Mouse (Mus musculus): ENCODE measurements at regions not wholly inside any gene's neighbourhood (a gene's known extent, or its start where the extent isn't known, plus 50 kb on each side); places are given as distances from the start of the nearest gene placed in this dataset.

- TF ChIP-seq EP300 (IDR thresholded peaks at IDR 0.05; ENCODE audit: low read depth in 1 of 2, low read length in 2 of 2) (peak; percentile 83 to 92), TAL1 (IDR thresholded peaks at IDR 0.05; ENCODE audit: low read length) (no peak), SMC3 (IDR thresholded peaks at IDR 0.05; ENCODE audit: low read depth, low read length) (no peak), USF2 (IDR thresholded peaks at IDR 0.05; ENCODE audit: borderline replicate concordance in 1 of 2, insufficient read depth in 1 of 2, low read depth in 1 of 2, low read length in 2 of 2) (no peak), UBTF (IDR thresholded peaks at IDR 0.05; ENCODE audit: borderline replicate concordance, insufficient read depth, low read depth, low read length) (no peak), MYB (IDR thresholded peaks at IDR 0.05; ENCODE audit: low read depth, low read length) (peak; percentile 84), NELFE (IDR thresholded peaks at IDR 0.05; ENCODE audit: low read depth, low read length) (peak; percentile 38; the same call in 1 of the 2 replicates), POLR2AphosphoS2 (IDR thresholded peaks at IDR 0.05; ENCODE audit: low read length) (no peak), ELF1 (IDR thresholded peaks at IDR 0.05; ENCODE audit: low read depth, low read length) (no peak), RAD21 (IDR thresholded peaks at IDR 0.05; ENCODE audit: low read depth, low read length) (no peak), MAX (IDR thresholded peaks at IDR 0.05; ENCODE audit: low read length) (peak; percentile 87), SIN3A (IDR thresholded peaks at IDR 0.05; ENCODE audit: low read length) (peak; percentile 74), KAT2A (conservative IDR thresholded peaks at IDR 0.05; ENCODE audit: low read depth, low read length) (no peak), GATA1 (IDR thresholded peaks at IDR 0.05; ENCODE audit: low read depth, low read length) (peak; percentile 77), MYC (IDR thresholded peaks at IDR 0.05; ENCODE audit: low read depth, low read length) (peak; percentile 75; the same call in 1 of the 2 replicates), MXI1 (IDR thresholded peaks at IDR 0.05; ENCODE audit: low read depth, low read length) (peak; percentile 72)
Measured at GRCm38 (mm10) chr13:80709531-80710306, 173.5 kb upstream of the Arrdc3 start (continued).

GRCm38 (mm10) chr13:80719313-80719712 lies 163.9 kb upstream of the Arrdc3 start:
- no peak for TF ChIP-seq ZC3H11A (IDR thresholded peaks at IDR 0.05; ENCODE audit: low read depth, low read length)
- TF ChIP-seq ZMIZ1 (IDR thresholded peaks at IDR 0.05; ENCODE audit: low read depth, low read length), result no peak
- no peak for TF ChIP-seq JUND (IDR thresholded peaks at IDR 0.05; ENCODE audit: low read depth, low read length)
- TF ChIP-seq TAL1 (IDR thresholded peaks at IDR 0.05; ENCODE audit: low read length), result no peak
- no peak for TF ChIP-seq TBP (IDR thresholded peaks at IDR 0.05; ENCODE audit: low read depth, low read length)
- H3K27me3 ChIP-seq (ENCODE audit: control insufficient read depth in 1 of 2, insufficient read depth in 2 of 2, low read length in 2 of 2), result no peaks in the 10 kb centered on the region
- peaks cover 0 to 23% of the 10 kb centered on the region in 2 experiments; a peak in 2 of 4 replicates for H3K4me1 ChIP-seq (ENCODE audit: control insufficient read depth in 1 of 2, insufficient read depth in 2 of 2, low read length in 2 of 2)
- H3K36me3 ChIP-seq (ENCODE audit: control insufficient read depth in 1 of 2, insufficient read depth in 2 of 2, low read length in 2 of 2), result peaks cover 0 to 5% of the 10 kb centered on the region in 2 experiments; a peak in 2 of 4 replicates
- no peak overlapping the region for H3K27ac ChIP-seq (ENCODE audit: control insufficient read depth, low read depth, low read length)
- no peaks in the 10 kb centered on the region for H3K79me2 ChIP-seq (ENCODE audit: control insufficient read depth, insufficient read depth, low read length, poor library complexity)
- H3K9ac ChIP-seq (ENCODE audit: control insufficient read depth, low read depth, low read length, poor library complexity, severe bottlenecking), result no peak overlapping the region
- no peak overlapping the region for H3K4me3 ChIP-seq (ENCODE audit: control insufficient read depth in 1 of 2, insufficient read depth in 1 of 2, low read depth in 2 of 2, low read length in 2 of 2)
- no peak for DNase-seq (ENCODE audit: low read depth, low spot score)
- H3K9me3 ChIP-seq (replicated peaks; ENCODE audit: insufficient read depth, low read length), result no peaks in the 10 kb centered on the region
